Mouse (Mus musculus) intestine, postnatal 0 days (tissue): ENCODE results near the gene Gm1673. TPM values are rescaled to one million over a fixed set of nuclear protein-coding genes. Genes with fewer than 3 reads are reported as not detected.

Experiments used
- ATAC-seq: fragments of 200-750 bp; cut with Nextera tagmentation; 2 replicates; pipeline ENCODE4 v1.8.0; 2017; ENCODE audit warnings: mild to moderate bottlenecking, moderate TSS enrichment, moderate library complexity
- H3K27ac ChIP-seq: fragments of 300-500 bp; sonication (generic); 2 replicates; pipeline ENCODE4 v1.5.1; 2014; ENCODE audit warnings: mild to moderate bottlenecking, low read depth, low read length, moderate library complexity
- H3K27me3 ChIP-seq: fragments of 300-500 bp; sonication (generic); replicated peaks from 2 replicates; pipeline ENCODE4 v1.6.1; 2014; ENCODE audit warnings: low read length, mixed read lengths; ENCODE audit not compliant: control insufficient read depth, insufficient read depth
- H3K36me3 ChIP-seq: fragments of 300-500 bp; sonication (generic); 2 replicates; pipeline ENCODE4 v1.6.1; 2014; ENCODE audit warnings: mild to moderate bottlenecking, moderate library complexity; ENCODE audit not compliant: control insufficient read depth, insufficient read depth
- H3K4me1 ChIP-seq: fragments of 300-500 bp; sonication (generic); replicated peaks from 2 replicates; pipeline ENCODE4 v1.6.1; 2014; ENCODE audit warnings: antibody characterized with exemption, low read length, mixed read lengths; ENCODE audit not compliant: control insufficient read depth, insufficient read depth
- H3K4me2 ChIP-seq: fragments of 300-500 bp; sonication (generic); replicated peaks from 2 replicates; pipeline ENCODE4 v1.6.1; 2014; ENCODE audit warnings: low read depth, mild to moderate bottlenecking, moderate library complexity
- H3K4me3 ChIP-seq: fragments of 300-500 bp; sonication (generic); 2 replicates; pipeline ENCODE4 v1.5.1; 2014; ENCODE audit warnings: low read depth, low read length
- H3K9ac ChIP-seq: fragments of 300-500 bp; sonication (generic); 2 replicates; pipeline ENCODE4 v1.6.1; 2014; ENCODE audit warnings: mild to moderate bottlenecking, low read depth, low read length
- H3K9me3 ChIP-seq: fragments of 300-500 bp; sonication (generic); 2 replicates; pipeline ENCODE4 v1.6.1; 2016; ENCODE audit warnings: mixed run types; ENCODE audit not compliant: control insufficient read depth
- CTCF ChIP-seq: sonication (generic); IDR thresholded peaks from 2 replicates; pipeline ENCODE4 v1.5.1; 2016; ENCODE audit warnings: low read depth, mild to moderate bottlenecking, control low read depth, antibody characterized with exemption, moderate library complexity
- WGBS: fragments of 180-500 bp; shearing (Covaris S2); extraction: QIAGEN DNeasy Blood & Tissue Kit; methylation state at CpG from one replicate; pipeline ENCODE4 v1.1.7; 2014; 5-methylcytosine and 5-hydroxymethylcytosine counted together
- polyA plus RNA-seq: library from polyadenylated mRNA; unstranded; fragments of >200 nt; fragmentation: Nextera tagmentation; extraction: Ambion mirVana; gene quantifications from 2 replicates; pipeline ENCODE4 v1.2.1, GENCODE M21; 2015

The Gm1673 gene
- polyA plus RNA-seq = 26.0 and 26.7 TPM in 2 replicates

- peak; percentile 63 for TF ChIP-seq CTCF
- peak within 1 kb of the TSS; percentile 37 for H3K9ac ChIP-seq
- peak; percentile 73 for ATAC-seq
- H3K36me3 ChIP-seq = no peaks in the 10 kb centered on the region
- H3K4me3 ChIP-seq = peak within 1 kb of the TSS; percentile 77
- H3K4me1 ChIP-seq = no peaks in the 10 kb centered on the region
- 0 out of 2 replicates have a peak, but pooled peaks cover 10% of the 10 kb centered on the region for H3K27me3 ChIP-seq
- H3K9me3 ChIP-seq = no peaks in the 10 kb centered on the region
- peak within 1 kb of the TSS; percentile 96 for H3K4me2 ChIP-seq
- no peak within 1 kb of the TSS for H3K27ac ChIP-seq
- WGBS = under 1% methylated on average over 84 of the region's 88 CpGs
Observed at GRCm38 (mm10) chr5:33983309-33984121, at the start of gene Gm1673. Gm1673 (plus strand) TSS chr5:33983433.

GRCm38 (mm10) chr5:33934081-33934480 lies 49.2 kb upstream of the Gm1673 start:
- 0 out of 2 replicates have a peak, but pooled peaks cover 4% of the 10 kb centered on the region for H3K4me1 ChIP-seq
- H3K9me3 ChIP-seq = no peaks in the 10 kb centered on the region
- peaks cover 9% of the 10 kb centered on the region; the same call in 1 of the 2 replicates for H3K36me3 ChIP-seq
- peak overlapping the region; percentile 73 for H3K4me2 ChIP-seq
- ATAC-seq = no peak
- H3K27me3 ChIP-seq = no peaks in the 10 kb centered on the region
- H3K27ac ChIP-seq = no peak overlapping the region
- WGBS = 85% methylated on average over 2 of the region's 2 CpGs
- H3K4me3 ChIP-seq = no peak overlapping the region
- no peak for TF ChIP-seq CTCF
- H3K9ac ChIP-seq = no peak overlapping the region

- peak overlapping the region; percentile 73 for H3K4me2 ChIP-seq
- 61% methylated on average over 7 of the region's 7 CpGs for WGBS
- H3K9me3 ChIP-seq = no peaks in the 10 kb centered on the region
- H3K4me3 ChIP-seq = peak overlapping the region; percentile 79; the same call in 1 of the 2 replicates
- H3K4me1 ChIP-seq = 0 out of 2 replicates have a peak, but pooled peaks cover 4% of the 10 kb centered on the region
- H3K27me3 ChIP-seq = no peaks in the 10 kb centered on the region
- no peak overlapping the region for H3K9ac ChIP-seq
- ATAC-seq = no peak
- no peak overlapping the region for H3K27ac ChIP-seq
- H3K36me3 ChIP-seq = peaks cover 4% of the 10 kb centered on the region; the same call in 1 of the 2 replicates
- no peak for TF ChIP-seq CTCF
Observed at GRCm38 (mm10) chr5:33934877-33935276, 48.4 kb upstream of the Gm1673 start.

GRCm38 (mm10) chr5:33935700-33936111 lies 47.5 kb upstream of the Gm1673 start:
- Histone ChIP-seq H3K4me2 (peak overlapping the region; percentile 73), H3K27me3 (no peaks in the 10 kb centered on the region), H3K9ac (peak overlapping the region; percentile 82), H3K4me1 (0 out of 2 replicates have a peak, but pooled peaks cover 4% of the 10 kb centered on the region), H3K27ac (peak overlapping the region; percentile 87), H3K9me3 (no peaks in the 10 kb centered on the region), H3K4me3 (peak overlapping the region; percentile 79), H3K36me3 (peaks cover 4% of the 10 kb centered on the region; the same call in 1 of the 2 replicates)
- WGBS = under 1% methylated on average over 34 of the region's 39 CpGs
- ATAC-seq = peak; percentile 61
- TF ChIP-seq CTCF = no peak

- Histone ChIP-seq H3K27ac (peak within 1 kb of the TSS; percentile 87), H3K36me3 (peaks cover 3% of the 10 kb centered on the region; the same call in 1 of the 2 replicates), H3K4me2 (peak within 1 kb of the TSS; percentile 73), H3K27me3 (no peaks in the 10 kb centered on the region), H3K9me3 (peaks cover 4% of the 10 kb centered on the region; the same call in 1 of the 2 replicates), H3K4me3 (peak within 1 kb of the TSS; percentile 79), H3K4me1 (0 out of 2 replicates have a peak, but pooled peaks cover 4% of the 10 kb centered on the region), H3K9ac (peak within 1 kb of the TSS; percentile 82)
- peak; percentile 97 for ATAC-seq
- WGBS = under 1% methylated on average over 61 of the region's 61 CpGs
- TF ChIP-seq CTCF = peak; percentile 46; the same call in 1 of the 2 replicates
Observed at GRCm38 (mm10) chr5:33936120-33936707, 47.0 kb upstream of the Gm1673 start, which contains the start of gene Nelfa. Nelfa (minus strand) TSS chr5:33936413.

- Histone ChIP-seq H3K27ac (peak overlapping the region; percentile 87; the same call in 1 of the 2 replicates), H3K4me3 (no peak overlapping the region; the same call in 1 of the 2 replicates), H3K4me2 (peak overlapping the region; percentile 73), H3K9me3 (peaks cover 6% of the 10 kb centered on the region; the same call in 1 of the 2 replicates), H3K36me3 (no peaks in the 10 kb centered on the region), H3K4me1 (0 out of 2 replicates have a peak, but pooled peaks cover 4% of the 10 kb centered on the region), H3K27me3 (no peaks in the 10 kb centered on the region), H3K9ac (no peak overlapping the region; the same call in 1 of the 2 replicates)
- TF ChIP-seq CTCF = no peak
- 100% methylated on average over 2 of the region's 2 CpGs for WGBS
- ATAC-seq = no peak
Observed at GRCm38 (mm10) chr5:33937230-33937629, 46.0 kb upstream of the Gm1673 start.
